Mouse (Mus musculus) C2C12 (cell line): Measurements from ENCODE around the gene Pde10a.

Experiments
- CTCF ChIP-seq: IDR thresholded peaks from one replicate; pipeline ENCODE4 v1.5.1; 2011; ENCODE audit not compliant: control insufficient read depth, insufficient read depth, insufficient read length
- MAX ChIP-seq: IDR thresholded peaks from one replicate; pipeline ENCODE4 v1.6.1; 2011; ENCODE audit warnings: mild to moderate bottlenecking, control low read depth

- no peak for TF ChIP-seq CTCF
- no peak for TF ChIP-seq MAX
Measured at GRCm38 (mm10) chr17:8658751-8659454, 133.7 kb downstream of the Pde10a start.
